Mouse (Mus musculus) hindbrain, embryonic 13.5 days (tissue): Measurements from ENCODE around the gene Psmc3. TPM values are rescaled to one million over a fixed set of nuclear protein-coding genes. Genes with fewer than 3 reads are reported as not detected.
"Not testable (repeated sequence)": the region's sequence is repeated elsewhere in the genome, so short reads cannot be mapped to it uniquely, and the experiment has no call there.

ENCODE experiments used
- ATAC-seq: fragments of 200-750 bp; cut with Nextera tagmentation; 2 replicates; pipeline ENCODE4 v1.8.0; 2017; ENCODE audit warnings: moderate TSS enrichment; ENCODE audit not compliant: low FRiP score
- H3K27ac ChIP-seq: fragments of 300-500 bp; sonication (generic); 2 replicates; pipeline ENCODE4 v1.5.1; 2015; ENCODE audit warnings: inconsistent platforms, mild to moderate bottlenecking, moderate library complexity
- H3K27me3 ChIP-seq: fragments of 300-500 bp; sonication (generic); 2 replicates; pipeline ENCODE4 v1.6.1; 2015; ENCODE audit warnings: mild to moderate bottlenecking, inconsistent platforms
- H3K36me3 ChIP-seq: fragments of 300-500 bp; sonication (generic); 2 replicates; pipeline ENCODE4 v1.6.1; 2015; ENCODE audit warnings: mild to moderate bottlenecking, inconsistent platforms
- H3K4me1 ChIP-seq: fragments of 300-500 bp; sonication (generic); replicated peaks from 2 replicates; pipeline ENCODE4 v1.6.1; 2015; ENCODE audit warnings: inconsistent platforms
- H3K4me2 ChIP-seq: fragments of 300-500 bp; sonication (generic); 2 replicates; pipeline ENCODE4 v1.6.1; 2015; ENCODE audit warnings: inconsistent platforms, mild to moderate bottlenecking, moderate library complexity
- H3K4me3 ChIP-seq: fragments of 300-500 bp; sonication (generic); 2 replicates; pipeline ENCODE4 v1.5.1; 2015; ENCODE audit warnings: mild to moderate bottlenecking, inconsistent platforms
- H3K9ac ChIP-seq: fragments of 300-500 bp; sonication (generic); 2 replicates; pipeline ENCODE4 v1.6.1; 2015; ENCODE audit warnings: mild to moderate bottlenecking, inconsistent platforms
- H3K9me3 ChIP-seq: fragments of 300-500 bp; sonication (generic); 2 replicates; pipeline ENCODE4 v1.6.1; 2016; ENCODE audit warnings: inconsistent platforms
- WGBS: fragments of 180-500 bp; shearing (Covaris S2); methylation state at CpG from one replicate; pipeline ENCODE4 v1.1.7; 2015; 5-methylcytosine and 5-hydroxymethylcytosine counted together
- polyA plus RNA-seq: library from polyadenylated mRNA; unstranded; fragments of >200 nt; fragmentation: Nextera tagmentation; extraction: Ambion mirVana; gene quantifications from 2 replicates; pipeline ENCODE4 v1.2.1, GENCODE M21; 2015

Gene Psmc3
- polyA plus RNA-seq, 1 experiment from 2014 or later: 238 TPM

- Histone ChIP-seq H3K9me3 (no peaks in the 10 kb centered on the region), H3K36me3 (no peaks in the 10 kb centered on the region), H3K4me3 (no peak overlapping the region), H3K9ac (no peak overlapping the region), H3K27ac (no peak overlapping the region), H3K4me1 (0 out of 2 replicates have a peak, but pooled peaks cover under 1% of the 10 kb centered on the region), H3K4me2 (no peak overlapping the region), H3K27me3 (peaks cover 11% of the 10 kb centered on the region; the same call in 1 of the 2 replicates)
- 96% methylated on average over 5 of the region's 5 CpGs for WGBS
- ATAC-seq: no peak
Observed at GRCm38 (mm10) chr2:91109807-91110385, 56.1 kb downstream of the Psmc3 start.

GRCm38 (mm10) chr2:91110429-91110828 lies 56.6 kb downstream of the Psmc3 start:
- WGBS: 73% methylated on average over 6 of the region's 6 CpGs
- H3K9ac ChIP-seq: no peak overlapping the region
- no peak overlapping the region for H3K4me2 ChIP-seq
- no peaks in the 10 kb centered on the region for H3K36me3 ChIP-seq
- H3K4me1 ChIP-seq: peaks cover 6% of the 10 kb centered on the region
- no peak overlapping the region for H3K27ac ChIP-seq
- no peak for ATAC-seq
- no peak overlapping the region for H3K4me3 ChIP-seq
- H3K9me3 ChIP-seq: no peaks in the 10 kb centered on the region
- peaks cover 16% of the 10 kb centered on the region for H3K27me3 ChIP-seq

- WGBS: 91% methylated on average over 3 of the region's 3 CpGs
- H3K27ac ChIP-seq, H3K4me3 ChIP-seq, H3K9me3 ChIP-seq, H3K4me2 ChIP-seq, H3K4me1 ChIP-seq, H3K36me3 ChIP-seq, H3K9ac ChIP-seq, ATAC-seq: not testable (repeated sequence)
- H3K27me3 ChIP-seq: peaks cover 24% of the 10 kb centered on the region
Observed at GRCm38 (mm10) chr2:91111832-91112231, 58.0 kb downstream of the Psmc3 start.

- Histone ChIP-seq H3K4me2 (no peak overlapping the region), H3K27ac (no peak overlapping the region), H3K9ac (no peak overlapping the region), H3K36me3 (no peaks in the 10 kb centered on the region), H3K27me3 (peaks cover 24% of the 10 kb centered on the region), H3K9me3 (no peaks in the 10 kb centered on the region), H3K4me1 (peaks cover 6% of the 10 kb centered on the region), H3K4me3 (no peak overlapping the region)
- WGBS: 68% methylated on average over 4 of the region's 4 CpGs
- no peak for ATAC-seq
Observed at GRCm38 (mm10) chr2:91112491-91112890, 58.7 kb downstream of the Psmc3 start.

GRCm38 (mm10) chr2:91113334-91113733 lies 59.5 kb downstream of the Psmc3 start:
- Histone ChIP-seq H3K4me2 (no peak overlapping the region), H3K27me3 (peaks cover 24% of the 10 kb centered on the region), H3K4me3 (no peak overlapping the region), H3K9me3 (no peaks in the 10 kb centered on the region), H3K27ac (no peak overlapping the region), H3K4me1 (peaks cover 6% of the 10 kb centered on the region), H3K9ac (no peak overlapping the region), H3K36me3 (no peaks in the 10 kb centered on the region)
- WGBS: 84% methylated on average over 10 of the region's 10 CpGs
- ATAC-seq: no peak

GRCm38 (mm10) chr2:91113852-91114251 lies 60.0 kb downstream of the Psmc3 start:
- H3K36me3 ChIP-seq: no peaks in the 10 kb centered on the region
- WGBS: 72% methylated on average over 6 of the region's 6 CpGs
- H3K4me1 ChIP-seq: peaks cover 6% of the 10 kb centered on the region
- H3K27me3 ChIP-seq: peaks cover 24% of the 10 kb centered on the region
- H3K9ac ChIP-seq: no peak overlapping the region
- no peaks in the 10 kb centered on the region for H3K9me3 ChIP-seq
- H3K4me2 ChIP-seq: no peak overlapping the region
- no peak overlapping the region for H3K27ac ChIP-seq
- H3K4me3 ChIP-seq: no peak overlapping the region
- no peak for ATAC-seq

- no peak overlapping the region for H3K27ac ChIP-seq
- no peaks in the 10 kb centered on the region for H3K9me3 ChIP-seq
- peak overlapping the region; percentile 58 for H3K4me2 ChIP-seq
- H3K9ac ChIP-seq: peak overlapping the region; percentile 60
- H3K36me3 ChIP-seq: no peaks in the 10 kb centered on the region
- peaks cover 24% of the 10 kb centered on the region for H3K27me3 ChIP-seq
- peak; percentile 47 for ATAC-seq
- H3K4me3 ChIP-seq: peak overlapping the region; percentile 36
- 8% methylated on average over 42 of the region's 42 CpGs for WGBS
- H3K4me1 ChIP-seq: peaks cover 6% of the 10 kb centered on the region
Observed at GRCm38 (mm10) chr2:91114781-91115577, 61.2 kb downstream of the Psmc3 start.

GRCm38 (mm10) chr2:91115578-91115970 lies 61.8 kb downstream of the Psmc3 start:
- Histone ChIP-seq H3K4me3 (peak overlapping the region; percentile 36), H3K27ac (no peak overlapping the region), H3K4me1 (peaks cover 6% of the 10 kb centered on the region), H3K36me3 (no peaks in the 10 kb centered on the region), H3K9ac (peak overlapping the region; percentile 60), H3K4me2 (peak overlapping the region; percentile 58), H3K27me3 (peaks cover 24% of the 10 kb centered on the region), H3K9me3 (no peaks in the 10 kb centered on the region)
- WGBS: 35% methylated on average over 12 of the region's 12 CpGs
- no peak for ATAC-seq

Other genes with a start within 250 kb of the Psmc3 start
- gene Mtch2, start 206.9 kb upstream of the Psmc3 start, polyA plus RNA-seq: 258 and 261 TPM in 2 replicates
- gene C1qtnf4, start 168.1 kb upstream of the Psmc3 start, polyA plus RNA-seq: 31.2 and 46.2 TPM in 2 replicates
- 56.2 and 61.6 TPM in 2 replicates for gene Kbtbd4, start 149.3 kb upstream of the Psmc3 start, polyA plus RNA-seq
- 212 and 215 TPM in 2 replicates for gene Ndufs3, start 149.2 kb upstream of the Psmc3 start, polyA plus RNA-seq
- gene Celf1, start 113.6 kb upstream of the Psmc3 start, polyA plus RNA-seq: 108 and 121 TPM in 2 replicates
- gene Rapsn, start 18.4 kb upstream of the Psmc3 start, polyA plus RNA-seq: 0.99 and 1.6 TPM in 2 replicates
- 28.1 and 29.4 TPM in 2 replicates for gene Slc39a13, start 16.4 kb downstream of the Psmc3 start, polyA plus RNA-seq
- 3.5 and 3.9 TPM in 2 replicates for gene Spi1, start 28.4 kb downstream of the Psmc3 start, polyA plus RNA-seq
- 0.23 and 0.58 TPM in 2 replicates for gene Mybpc3, start 64.1 kb downstream of the Psmc3 start, polyA plus RNA-seq
- gene Madd, start 129.8 kb downstream of the Psmc3 start, polyA plus RNA-seq: 56.7 and 59.2 TPM in 2 replicates
- 1.7 and 1.8 TPM in 2 replicates for gene Nr1h3, start 148.8 kb downstream of the Psmc3 start, polyA plus RNA-seq
- 38.0 and 41.3 TPM in 2 replicates for gene Acp2, start 148.9 kb downstream of the Psmc3 start, polyA plus RNA-seq
- gene Ddb2, start 183.0 kb downstream of the Psmc3 start, polyA plus RNA-seq: 14.1 and 15.2 TPM in 2 replicates
- gene Pacsin3, start 201.9 kb downstream of the Psmc3 start, polyA plus RNA-seq: 12.8 and 14.5 TPM in 2 replicates
- gene Arfgap2, start 211.0 kb downstream of the Psmc3 start, polyA plus RNA-seq: 69.4 and 70.4 TPM in 2 replicates